Mouse (Mus musculus): ENCODE results near the gene Tjap1. TPM values are rescaled to one million over a fixed set of nuclear protein-coding genes. Genes with fewer than 3 reads are reported as not detected.

Tjap1 gene
- polyA plus RNA-seq, 1 experiment from 2014 or later: 29.6 TPM

DNA sequence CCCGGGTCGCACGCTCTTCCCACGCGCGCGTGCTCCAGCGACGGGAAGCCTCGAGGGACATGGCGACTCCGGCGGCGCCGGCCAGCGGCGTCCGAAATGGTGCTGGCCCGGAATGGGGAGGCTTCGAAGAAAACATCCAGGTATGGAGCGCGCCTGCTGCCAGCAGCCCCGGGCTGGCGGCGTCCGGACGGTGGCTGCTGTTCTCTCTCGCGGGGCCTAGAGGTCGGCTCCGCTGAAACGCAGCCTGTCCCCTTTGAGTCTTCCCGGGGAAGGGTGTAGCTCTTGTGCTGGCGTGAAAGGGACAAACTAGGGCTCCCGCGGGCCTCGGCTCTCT is 34.7 kb downstream of the Tjap1 start:
- Histone ChIP-seq H3K27ac (ENCODE audit: low read length) (peak overlapping the region; percentile 76), H3K27me3 (replicated peaks; ENCODE audit: control insufficient read depth, insufficient read depth, low read length) (no peaks in the 10 kb centered on the region), H3K4me2 (ENCODE audit: low read depth, low read length) (peak overlapping the region; percentile 89), H3K4me1 (ENCODE audit: control insufficient read depth, insufficient read depth, low read length) (peaks cover 18% of the 10 kb centered on the region), H3K9me3 (ENCODE audit: control insufficient read depth, low read length) (no peaks in the 10 kb centered on the region), H3K36me3 (ENCODE audit: control insufficient read depth, insufficient read depth, low read length) (peaks cover 33% of the 10 kb centered on the region), H3K4me3 (ENCODE audit: low read length) (peak overlapping the region; percentile 99), H3K9ac (ENCODE audit: low read depth, low read length) (peak overlapping the region; percentile 99)
- peak; percentile 50 for ATAC-seq
- WGBS: under 1% methylated on average over 37 of the region's 37 CpGs

GRCm38 (mm10) chr17:46247512-46248188 is 35.2 kb downstream of the Tjap1 start, which contains the start of the genes Polr1c and Yipf3:
Polr1c (minus strand) TSS chr17:46248054.
Yipf3 (plus strand) TSS chr17:46248080.
- WGBS: under 1% methylated on average over 53 of the region's 53 CpGs
- peaks cover 33% of the 10 kb centered on the region for H3K36me3 ChIP-seq (ENCODE audit: control insufficient read depth, insufficient read depth, low read length)
- ATAC-seq: peak; percentile 94

GRCm38 (mm10) chr17:46244579-46244978 is 38.2 kb downstream of the Tjap1 start:
- no peak overlapping the region for H3K27ac ChIP-seq (ENCODE audit: low read length)
- H3K9ac ChIP-seq (ENCODE audit: low read depth, low read length): no peak overlapping the region
- H3K4me1 ChIP-seq (ENCODE audit: control insufficient read depth, insufficient read depth, low read length): peaks cover 17% of the 10 kb centered on the region
- no peak for ATAC-seq
- H3K4me3 ChIP-seq (ENCODE audit: low read length): no peak overlapping the region
- H3K4me2 ChIP-seq (ENCODE audit: low read depth, low read length): no peak overlapping the region
- no peaks in the 10 kb centered on the region for H3K27me3 ChIP-seq (replicated peaks; ENCODE audit: control insufficient read depth, insufficient read depth, low read length)
- H3K36me3 ChIP-seq (ENCODE audit: control insufficient read depth, insufficient read depth, low read length): peaks cover 22% of the 10 kb centered on the region
- H3K9me3 ChIP-seq (ENCODE audit: control insufficient read depth, low read length): no peaks in the 10 kb centered on the region
- 75% methylated on average over 10 of the region's 10 CpGs for WGBS

More at GRCm38 (mm10) chr17:46247512-46248188, 35.2 kb downstream of the Tjap1 start, which contains the start of the genes Polr1c and Yipf3:
- Histone ChIP-seq H3K27ac (ENCODE audit: low read length) (peak within 1 kb of the TSS; percentile 76), H3K4me1 (ENCODE audit: control insufficient read depth, insufficient read depth, low read length) (peaks cover 17% of the 10 kb centered on the region), H3K9ac (ENCODE audit: low read depth, low read length) (peak within 1 kb of the TSS; percentile 99), H3K27me3 (replicated peaks; ENCODE audit: control insufficient read depth, insufficient read depth, low read length) (no peaks in the 10 kb centered on the region), H3K4me3 (ENCODE audit: low read length) (peak within 1 kb of the TSS; percentile 99), H3K9me3 (ENCODE audit: control insufficient read depth, low read length) (no peaks in the 10 kb centered on the region), H3K4me2 (ENCODE audit: low read depth, low read length) (peak within 1 kb of the TSS; percentile 89)

DNA sequence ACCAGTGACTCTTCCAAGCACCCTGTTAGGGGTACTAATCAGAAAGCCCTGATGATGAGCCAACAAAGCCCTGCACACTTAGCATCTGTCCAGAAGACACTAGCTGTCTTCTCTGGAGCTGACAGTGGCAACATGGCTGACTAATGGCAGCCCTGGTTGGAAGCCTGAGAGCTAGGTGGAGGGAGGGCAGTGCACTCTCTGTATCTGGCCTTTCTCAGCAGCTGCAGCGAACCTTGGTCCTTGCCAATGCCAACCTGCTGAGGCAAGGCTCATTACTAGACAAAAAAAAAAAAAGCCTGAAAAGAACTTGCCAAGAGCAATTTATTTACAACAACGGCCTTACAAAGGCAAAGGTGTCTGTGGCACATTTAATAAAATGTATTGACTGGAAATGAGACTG is 39.2 kb downstream of the Tjap1 start:
- H3K27me3 ChIP-seq (replicated peaks; ENCODE audit: control insufficient read depth, insufficient read depth, low read length): no peaks in the 10 kb centered on the region
- H3K4me3 ChIP-seq (ENCODE audit: low read length): no peak overlapping the region
- H3K36me3 ChIP-seq (ENCODE audit: control insufficient read depth, insufficient read depth, low read length): peaks cover 28% of the 10 kb centered on the region
- peaks cover 9% of the 10 kb centered on the region for H3K4me1 ChIP-seq (ENCODE audit: control insufficient read depth, insufficient read depth, low read length)
- no peaks in the 10 kb centered on the region for H3K9me3 ChIP-seq (ENCODE audit: control insufficient read depth, low read length)
- WGBS: 80% methylated on average over 2 of the region's 2 CpGs
- ATAC-seq: no peak
- no peak overlapping the region for H3K4me2 ChIP-seq (ENCODE audit: low read depth, low read length)
- no peak overlapping the region for H3K27ac ChIP-seq (ENCODE audit: low read length)
- H3K9ac ChIP-seq (ENCODE audit: low read depth, low read length): no peak overlapping the region

GRCm38 (mm10) chr17:46242993-46243392 is 39.8 kb downstream of the Tjap1 start:
- H3K4me1 ChIP-seq (ENCODE audit: control insufficient read depth, insufficient read depth, low read length): peaks cover 7% of the 10 kb centered on the region
- peaks cover 28% of the 10 kb centered on the region for H3K36me3 ChIP-seq (ENCODE audit: control insufficient read depth, insufficient read depth, low read length)
- no peaks in the 10 kb centered on the region for H3K9me3 ChIP-seq (ENCODE audit: control insufficient read depth, low read length)
- no peak overlapping the region for H3K9ac ChIP-seq (ENCODE audit: low read depth, low read length)
- no peak overlapping the region for H3K27ac ChIP-seq (ENCODE audit: low read length)
- H3K4me2 ChIP-seq (ENCODE audit: low read depth, low read length): no peak overlapping the region
- no peak overlapping the region for H3K4me3 ChIP-seq (ENCODE audit: low read length)
- H3K27me3 ChIP-seq (replicated peaks; ENCODE audit: control insufficient read depth, insufficient read depth, low read length): no peaks in the 10 kb centered on the region
- ATAC-seq: no peak
- WGBS: 79% methylated on average over 4 of the region's 4 CpGs

DNA sequence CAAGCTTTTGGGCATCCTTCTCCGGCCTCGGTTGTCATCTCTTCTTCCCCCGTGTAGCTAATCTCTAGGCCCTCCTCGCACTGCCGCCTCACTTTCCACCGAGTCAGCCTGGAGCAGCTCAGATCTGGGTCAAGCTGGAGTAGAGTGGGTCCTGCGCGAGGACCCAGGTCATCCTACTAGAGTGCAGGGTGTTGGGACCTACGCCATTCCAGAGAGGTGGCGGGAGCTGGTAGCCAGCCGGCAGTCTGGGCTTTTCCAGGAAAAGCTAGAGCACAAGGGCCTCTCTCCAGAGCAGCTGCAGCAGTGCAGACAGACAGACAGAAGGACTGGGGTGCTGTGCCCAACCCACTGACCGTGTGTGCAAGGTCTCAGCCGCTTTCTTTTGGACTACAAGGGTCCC is 40.6 kb downstream of the Tjap1 start:
- 85% methylated on average over 13 of the region's 13 CpGs for WGBS
- H3K27ac ChIP-seq (ENCODE audit: low read length): no peak overlapping the region
- no peak overlapping the region for H3K4me2 ChIP-seq (ENCODE audit: low read depth, low read length)
- peaks cover 7% of the 10 kb centered on the region for H3K4me1 ChIP-seq (ENCODE audit: control insufficient read depth, insufficient read depth, low read length)
- H3K4me3 ChIP-seq (ENCODE audit: low read length): no peak overlapping the region
- H3K9ac ChIP-seq (ENCODE audit: low read depth, low read length): no peak overlapping the region
- H3K27me3 ChIP-seq (replicated peaks; ENCODE audit: control insufficient read depth, insufficient read depth, low read length): no peaks in the 10 kb centered on the region
- no peak for ATAC-seq
- peaks cover 31% of the 10 kb centered on the region for H3K36me3 ChIP-seq (ENCODE audit: control insufficient read depth, insufficient read depth, low read length)
- no peaks in the 10 kb centered on the region for H3K9me3 ChIP-seq (ENCODE audit: control insufficient read depth, low read length)

GRCm38 (mm10) chr17:46241471-46241870 is 41.4 kb downstream of the Tjap1 start:
- no peak for ATAC-seq
- Histone ChIP-seq H3K9me3 (ENCODE audit: control insufficient read depth, low read length) (no peaks in the 10 kb centered on the region), H3K9ac (ENCODE audit: low read depth, low read length) (no peak overlapping the region), H3K4me1 (ENCODE audit: control insufficient read depth, insufficient read depth, low read length) (peaks cover under 1% of the 10 kb centered on the region; the same call in 1 of the 2 replicates), H3K4me3 (ENCODE audit: low read length) (no peak overlapping the region), H3K4me2 (ENCODE audit: low read depth, low read length) (no peak overlapping the region), H3K36me3 (ENCODE audit: control insufficient read depth, insufficient read depth, low read length) (peaks cover 34% of the 10 kb centered on the region), H3K27me3 (replicated peaks; ENCODE audit: control insufficient read depth, insufficient read depth, low read length) (no peaks in the 10 kb centered on the region), H3K27ac (ENCODE audit: low read length) (no peak overlapping the region)
- WGBS: 57% methylated on average over 11 of the region's 11 CpGs

- H3K9ac ChIP-seq (ENCODE audit: low read depth, low read length): no peak overlapping the region
- no peaks in the 10 kb centered on the region; the same call in 1 of the 2 replicates for H3K4me1 ChIP-seq (ENCODE audit: control insufficient read depth, insufficient read depth, low read length)
- 92% methylated on average over 15 of the region's 15 CpGs for WGBS
- H3K36me3 ChIP-seq (ENCODE audit: control insufficient read depth, insufficient read depth, low read length): peaks cover 28% of the 10 kb centered on the region
- H3K27me3 ChIP-seq (replicated peaks; ENCODE audit: control insufficient read depth, insufficient read depth, low read length): no peaks in the 10 kb centered on the region
- H3K27ac ChIP-seq (ENCODE audit: low read length): no peak overlapping the region
- no peak overlapping the region for H3K4me2 ChIP-seq (ENCODE audit: low read depth, low read length)
- ATAC-seq: no peak
- no peaks in the 10 kb centered on the region for H3K9me3 ChIP-seq (ENCODE audit: control insufficient read depth, low read length)
- H3K4me3 ChIP-seq (ENCODE audit: low read length): no peak overlapping the region
Measured at GRCm38 (mm10) chr17:46239516-46240114, 43.2 kb downstream of the Tjap1 start.

DNA sequence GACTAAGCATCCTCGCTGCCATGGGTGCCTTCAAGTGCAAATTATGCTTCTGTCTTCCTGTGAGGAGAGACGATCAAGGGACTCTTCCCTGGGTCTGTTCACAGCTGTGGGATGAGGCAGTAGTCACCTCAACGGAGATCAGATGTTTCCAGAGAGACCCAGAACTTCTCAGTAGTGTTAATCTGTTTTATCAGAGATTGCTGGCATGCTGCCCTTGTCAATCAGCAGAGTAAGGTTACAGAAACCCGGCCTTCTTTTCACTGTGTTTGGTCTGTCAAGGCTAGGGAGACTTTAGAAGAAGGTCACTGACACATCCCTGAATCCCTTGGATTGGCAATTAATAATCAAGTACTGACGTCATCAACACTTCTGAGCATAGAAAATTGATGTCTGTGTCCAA is 45.3 kb downstream of the Tjap1 start:
- Histone ChIP-seq H3K4me2 (ENCODE audit: low read depth, low read length) (no peak overlapping the region), H3K36me3 (ENCODE audit: control insufficient read depth, insufficient read depth, low read length) (peaks cover 20% of the 10 kb centered on the region)

More for the DNA sequence above, 45.3 kb downstream of the Tjap1 start:
- no peak for ATAC-seq
- Histone ChIP-seq H3K9me3 (ENCODE audit: control insufficient read depth, low read length) (no peaks in the 10 kb centered on the region), H3K4me3 (ENCODE audit: low read length) (no peak overlapping the region), H3K9ac (ENCODE audit: low read depth, low read length) (no peak overlapping the region), H3K27me3 (replicated peaks; ENCODE audit: control insufficient read depth, insufficient read depth, low read length) (no peaks in the 10 kb centered on the region), H3K4me1 (ENCODE audit: control insufficient read depth, insufficient read depth, low read length) (no peaks in the 10 kb centered on the region), H3K27ac (ENCODE audit: low read length) (no peak overlapping the region)
- WGBS: 78% methylated on average over 5 of the region's 5 CpGs
